Mouse (Mus musculus) intestine, postnatal 0 days (tissue): ENCODE measurements around the gene Sdr16c6. TPM values are rescaled to one million over a fixed set of nuclear protein-coding genes. Genes with fewer than 3 reads are reported as not detected.
A peak's percentile ranks its signal among the peaks of the same experiment; 100 is the strongest.

Experiments used
- ATAC-seq: fragments of 200-750 bp; cut with Nextera tagmentation; 2 replicates; pipeline ENCODE4 v1.8.0; 2017; ENCODE audit warnings: mild to moderate bottlenecking, moderate TSS enrichment, moderate library complexity
- H3K27ac ChIP-seq: fragments of 300-500 bp; sonication (generic); 2 replicates; pipeline ENCODE4 v1.5.1; 2014; ENCODE audit warnings: mild to moderate bottlenecking, low read depth, low read length, moderate library complexity
- H3K27me3 ChIP-seq: fragments of 300-500 bp; sonication (generic); replicated peaks from 2 replicates; pipeline ENCODE4 v1.6.1; 2014; ENCODE audit warnings: low read length, mixed read lengths; ENCODE audit not compliant: control insufficient read depth, insufficient read depth
- H3K36me3 ChIP-seq: fragments of 300-500 bp; sonication (generic); 2 replicates; pipeline ENCODE4 v1.6.1; 2014; ENCODE audit warnings: mild to moderate bottlenecking, moderate library complexity; ENCODE audit not compliant: control insufficient read depth, insufficient read depth
- H3K4me1 ChIP-seq: fragments of 300-500 bp; sonication (generic); replicated peaks from 2 replicates; pipeline ENCODE4 v1.6.1; 2014; ENCODE audit warnings: antibody characterized with exemption, low read length, mixed read lengths; ENCODE audit not compliant: control insufficient read depth, insufficient read depth
- H3K4me2 ChIP-seq: fragments of 300-500 bp; sonication (generic); replicated peaks from 2 replicates; pipeline ENCODE4 v1.6.1; 2014; ENCODE audit warnings: low read depth, mild to moderate bottlenecking, moderate library complexity
- H3K4me3 ChIP-seq: fragments of 300-500 bp; sonication (generic); 2 replicates; pipeline ENCODE4 v1.5.1; 2014; ENCODE audit warnings: low read depth, low read length
- H3K9ac ChIP-seq: fragments of 300-500 bp; sonication (generic); 2 replicates; pipeline ENCODE4 v1.6.1; 2014; ENCODE audit warnings: mild to moderate bottlenecking, low read depth, low read length
- H3K9me3 ChIP-seq: fragments of 300-500 bp; sonication (generic); 2 replicates; pipeline ENCODE4 v1.6.1; 2016; ENCODE audit warnings: mixed run types; ENCODE audit not compliant: control insufficient read depth
- CTCF ChIP-seq: sonication (generic); IDR thresholded peaks from 2 replicates; pipeline ENCODE4 v1.5.1; 2016; ENCODE audit warnings: low read depth, mild to moderate bottlenecking, control low read depth, antibody characterized with exemption, moderate library complexity
- WGBS: fragments of 180-500 bp; shearing (Covaris S2); extraction: QIAGEN DNeasy Blood & Tissue Kit; methylation state at CpG from one replicate; pipeline ENCODE4 v1.1.7; 2014; 5-methylcytosine and 5-hydroxymethylcytosine counted together
- polyA plus RNA-seq: library from polyadenylated mRNA; unstranded; fragments of >200 nt; fragmentation: Nextera tagmentation; extraction: Ambion mirVana; gene quantifications from 2 replicates; pipeline ENCODE4 v1.2.1, GENCODE M21; 2015

Sdr16c6 gene
- 0.65 and 1.1 TPM in 2 replicates for polyA plus RNA-seq

- 58% methylated on average over 3 of the region's 3 CpGs for WGBS
- no peaks in the 10 kb centered on the region for H3K36me3 ChIP-seq
- no peak within 1 kb of the TSS for H3K27ac ChIP-seq
- H3K4me1 ChIP-seq: no peaks in the 10 kb centered on the region
- H3K27me3 ChIP-seq: no peaks in the 10 kb centered on the region
- peak; percentile 64; the same call in 1 of the 2 replicates for ATAC-seq
- no peak within 1 kb of the TSS for H3K9ac ChIP-seq
- H3K4me2 ChIP-seq: no peak within 1 kb of the TSS
- no peak within 1 kb of the TSS for H3K4me3 ChIP-seq
- no peak for TF ChIP-seq CTCF
- H3K9me3 ChIP-seq: no peaks in the 10 kb centered on the region
These were observed at the start of gene Sdr16c6 for GRCm38 (mm10) chr4:4077372-4077771. TSS of gene Sdr16c6 (minus strand) at chr4:4077522.

- H3K4me3 ChIP-seq: no peak overlapping the region
- H3K4me1 ChIP-seq: no peaks in the 10 kb centered on the region
- no peak for TF ChIP-seq CTCF
- H3K9ac ChIP-seq: no peak overlapping the region
- no peaks in the 10 kb centered on the region for H3K27me3 ChIP-seq
- H3K27ac ChIP-seq: no peak overlapping the region
- no peaks in the 10 kb centered on the region for H3K36me3 ChIP-seq
- H3K9me3 ChIP-seq: no peaks in the 10 kb centered on the region
- no peak overlapping the region for H3K4me2 ChIP-seq
- no peak for ATAC-seq
These were observed 2.9 kb upstream of the Sdr16c6 start for GRCm38 (mm10) chr4:4080180-4080579.

GRCm38 (mm10) chr4:4079132-4079531 is 1.8 kb upstream of the Sdr16c6 start:
- H3K4me3 ChIP-seq: no peak overlapping the region
- H3K4me1 ChIP-seq: no peaks in the 10 kb centered on the region
- no peak overlapping the region for H3K4me2 ChIP-seq
- H3K36me3 ChIP-seq: no peaks in the 10 kb centered on the region
- no peaks in the 10 kb centered on the region for H3K27me3 ChIP-seq
- H3K9me3 ChIP-seq: no peaks in the 10 kb centered on the region
- no peak for TF ChIP-seq CTCF
- no peak overlapping the region for H3K9ac ChIP-seq
- no peak for ATAC-seq
- H3K27ac ChIP-seq: no peak overlapping the region
- 71% methylated on average over 3 of the region's 3 CpGs for WGBS

DNA sequence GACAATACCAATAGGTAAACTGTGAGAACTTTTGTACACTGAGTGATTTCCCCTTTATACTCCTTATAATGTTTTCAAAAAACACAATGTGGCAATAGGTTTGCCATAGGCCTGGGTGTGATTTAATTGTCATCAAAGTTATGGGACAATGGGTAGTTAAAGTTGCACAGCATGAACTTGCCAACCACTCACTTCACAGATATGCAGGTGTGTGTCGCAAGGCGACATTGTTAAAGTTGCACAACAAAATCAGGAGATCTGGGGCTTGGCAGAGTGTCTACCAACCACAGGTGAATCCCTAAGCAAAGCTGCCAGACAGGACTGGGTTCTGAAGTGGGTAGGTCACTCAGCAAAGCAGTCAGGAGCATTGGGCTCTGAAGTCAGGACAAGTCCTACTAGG is 1.3 kb downstream of the Sdr16c6 start:
- no peak overlapping the region for H3K9ac ChIP-seq
- H3K27me3 ChIP-seq: no peaks in the 10 kb centered on the region
- no peak for TF ChIP-seq CTCF
- peak; percentile 54; the same call in 1 of the 2 replicates for ATAC-seq
- H3K27ac ChIP-seq: no peak overlapping the region
- H3K4me3 ChIP-seq: no peak overlapping the region
- WGBS: 69% methylated on average over 2 of the region's 2 CpGs
- no peaks in the 10 kb centered on the region for H3K4me1 ChIP-seq
- H3K36me3 ChIP-seq: no peaks in the 10 kb centered on the region
- H3K4me2 ChIP-seq: no peak overlapping the region
- no peaks in the 10 kb centered on the region for H3K9me3 ChIP-seq

Other genes with a start within 250 kb of the Sdr16c6 start
- gene Gm11808, start 103.9 kb downstream of the Sdr16c6 start, polyA plus RNA-seq: 759 and 766 TPM in 2 replicates